Mouse (Mus musculus) kidney, adult 11 months (tissue): Measurements from ENCODE around the gene Ncoa3.
A peak's percentile ranks its signal among the peaks of the same experiment; 100 is the strongest.

Experiments
- DNase-seq: peaks from one replicate; pipeline ENCODE4 v3.0.0; 2022

Gene Ncoa3

GRCm38 (mm10) chr2:166042542-166042941 is 50.1 kb downstream of the Ncoa3 start:
- no peak for DNase-seq

GRCm38 (mm10) chr2:166045006-166045405 is 52.6 kb downstream of the Ncoa3 start:
- DNase-seq = no peak

GRCm38 (mm10) chr2:166045549-166046501 is 53.4 kb downstream of the Ncoa3 start:
- peak; percentile 41 for DNase-seq

- DNase-seq = peak; percentile 50
These were observed 55.5 kb downstream of the Ncoa3 start for GRCm38 (mm10) chr2:166047931-166048330.

- DNase-seq = no peak
These were observed 56.4 kb downstream of the Ncoa3 start for GRCm38 (mm10) chr2:166048852-166049251.

GRCm38 (mm10) chr2:166051421-166051820 is 59.0 kb downstream of the Ncoa3 start:
- DNase-seq = no peak

GRCm38 (mm10) chr2:166051966-166052365 is 59.5 kb downstream of the Ncoa3 start:
- DNase-seq = no peak

- DNase-seq = no peak
These were observed 61.6 kb downstream of the Ncoa3 start for GRCm38 (mm10) chr2:166054002-166054539.

GRCm38 (mm10) chr2:166059684-166060423 is 67.4 kb downstream of the Ncoa3 start:
- DNase-seq = no peak

GRCm38 (mm10) chr2:166062008-166062407 is 69.6 kb downstream of the Ncoa3 start:
- DNase-seq = no peak

GRCm38 (mm10) chr2:166062431-166062830 is 70.0 kb downstream of the Ncoa3 start:
- DNase-seq = no peak

- DNase-seq = no peak
These were observed 74.0 kb downstream of the Ncoa3 start for GRCm38 (mm10) chr2:166066434-166066833.

- DNase-seq = no peak
These were observed 75.8 kb downstream of the Ncoa3 start for GRCm38 (mm10) chr2:166068261-166068660.

GRCm38 (mm10) chr2:166069164-166069563 is 76.7 kb downstream of the Ncoa3 start:
- DNase-seq = no peak

- DNase-seq = no peak
These were observed 77.3 kb downstream of the Ncoa3 start for GRCm38 (mm10) chr2:166069738-166070137.

- DNase-seq = no peak
These were observed 79.0 kb downstream of the Ncoa3 start for GRCm38 (mm10) chr2:166071481-166071880.

- no peak for DNase-seq
These were observed 79.5 kb downstream of the Ncoa3 start for GRCm38 (mm10) chr2:166071889-166072288.

- no peak for DNase-seq
These were observed 80.6 kb downstream of the Ncoa3 start for GRCm38 (mm10) chr2:166073082-166073481.

GRCm38 (mm10) chr2:166074322-166074721 is 81.9 kb downstream of the Ncoa3 start:
- DNase-seq = no peak

GRCm38 (mm10) chr2:166077371-166077770 is 84.9 kb downstream of the Ncoa3 start:
- DNase-seq = no peak

- DNase-seq = no peak
These were observed 86.8 kb downstream of the Ncoa3 start for GRCm38 (mm10) chr2:166079231-166079630.

- DNase-seq = peak; percentile 44
These were observed 87.8 kb downstream of the Ncoa3 start for GRCm38 (mm10) chr2:166079961-166080885.
